Mouse (Mus musculus): ENCODE data around the gene Sh2d3c. TPM values are rescaled to one million over a fixed set of nuclear protein-coding genes. Genes with fewer than 3 reads are reported as not detected.

Sh2d3c gene
- total RNA-seq, 1 experiment, result 1.8 TPM

DNA sequence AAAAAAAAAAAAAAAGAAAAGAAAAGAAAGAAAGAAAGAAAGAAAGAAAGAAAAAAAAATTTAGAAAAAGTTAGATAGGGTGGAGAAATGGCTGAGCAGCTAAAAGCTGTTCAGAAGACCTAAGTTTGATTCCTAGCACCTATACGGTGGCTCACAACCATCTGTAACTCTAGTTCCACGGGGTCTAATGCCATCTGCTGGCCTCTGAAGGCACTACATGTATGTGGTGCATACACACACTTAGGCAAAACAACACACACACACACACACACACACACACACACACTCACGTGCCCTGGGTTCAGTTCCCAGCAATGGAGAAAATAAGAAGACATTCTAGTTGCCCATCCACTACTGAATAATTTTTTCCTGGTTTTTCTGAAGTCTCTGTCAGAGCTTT is 44.0 kb upstream of the Sh2d3c start:
- no peak for DNase-seq (ENCODE audit: low read depth, low spot score)
- Histone ChIP-seq H3K27ac (ENCODE audit: insufficient read depth, low read depth, low read length, poor library complexity, severe bottlenecking) (no peak overlapping the region), H3K9me3 (ENCODE audit: control insufficient read depth, insufficient read depth, low read depth, low read length) (no peaks in the 10 kb centered on the region), H3K4me3 (ENCODE audit: insufficient read depth in 1 of 2, low read depth in 1 of 2, low read length in 2 of 2, poor library complexity in 1 of 2, severe bottlenecking in 1 of 2) (no peak overlapping the region), H3K9ac (ENCODE audit: insufficient read depth, low read depth, low read length, poor library complexity, severe bottlenecking) (no peak overlapping the region), H3K36me3 (ENCODE audit: control insufficient read depth, insufficient read depth, low read length, poor library complexity, severe bottlenecking) (peaks cover 31% of the 10 kb centered on the region; the same call in 1 of the 2 replicates), H3K4me1 (ENCODE audit: control insufficient read depth in 2 of 2, insufficient read depth in 2 of 2, low read length in 2 of 2, poor library complexity in 1 of 2) (0 out of 4 replicates have a peak, but pooled peaks cover 2% of the 10 kb centered on the region in 2 experiments)
- TF ChIP-seq ZC3H11A (IDR thresholded peaks at IDR 0.05; ENCODE audit: borderline replicate concordance, low read depth, low read length) (peak; percentile 15; the same call in 1 of the 2 replicates), MAFK (IDR thresholded peaks at IDR 0.05; ENCODE audit: insufficient read depth, low read depth, low read length) (no peak), ZNF384 (IDR thresholded peaks at IDR 0.05; ENCODE audit: low read depth, low read length) (no peak), HCFC1 (IDR thresholded peaks at IDR 0.05; ENCODE audit: borderline replicate concordance, insufficient read depth, low read length) (no peak)
- in situ Hi-C loops (cut with MboI; ENCODE audit: low sequenced_read_pairs in 2 of 2, unreplicated experiment in 2 of 2), result no loop called here

DNA sequence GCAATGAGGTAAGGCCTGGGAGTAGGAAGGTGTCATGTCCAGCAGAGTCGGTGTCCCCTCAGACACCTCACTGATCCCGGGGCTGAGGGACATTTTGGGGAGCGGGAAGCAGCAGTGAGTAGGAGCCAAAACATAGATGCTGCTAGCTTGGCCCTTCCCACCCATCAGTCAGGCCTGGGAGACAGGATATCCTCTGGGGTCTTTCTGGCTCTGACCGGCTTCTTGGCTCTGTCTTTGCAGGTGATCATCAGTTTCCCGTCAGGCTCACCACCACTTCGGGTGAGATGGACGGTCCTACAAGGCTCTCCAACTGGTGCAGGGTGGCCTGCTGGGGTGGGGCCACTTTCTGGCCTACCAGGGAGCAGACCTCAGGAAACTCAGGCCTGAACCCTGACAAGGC is 43.2 kb upstream of the Sh2d3c start:
- peaks cover 34% of the 10 kb centered on the region for H3K36me3 ChIP-seq (ENCODE audit: control insufficient read depth, insufficient read depth, low read length, poor library complexity, severe bottlenecking)
- no peak overlapping the region for H3K27ac ChIP-seq (ENCODE audit: insufficient read depth, low read depth, low read length, poor library complexity, severe bottlenecking)
- H3K9me3 ChIP-seq (ENCODE audit: control insufficient read depth, insufficient read depth, low read depth, low read length), result no peaks in the 10 kb centered on the region
- H3K9ac ChIP-seq (ENCODE audit: insufficient read depth, low read depth, low read length, poor library complexity, severe bottlenecking), result no peak overlapping the region
- TF ChIP-seq MAFK (IDR thresholded peaks at IDR 0.05; ENCODE audit: insufficient read depth, low read depth, low read length), result no peak
- TF ChIP-seq HCFC1 (IDR thresholded peaks at IDR 0.05; ENCODE audit: borderline replicate concordance, insufficient read depth, low read length), result no peak
- no peak for TF ChIP-seq CHD2 (IDR thresholded peaks at IDR 0.05; ENCODE audit: low read depth, low read length)
- TF ChIP-seq ZNF384 (IDR thresholded peaks at IDR 0.05; ENCODE audit: low read depth, low read length), result no peak
- TF ChIP-seq ZC3H11A (IDR thresholded peaks at IDR 0.05; ENCODE audit: borderline replicate concordance, low read depth, low read length), result no peak
- no peak overlapping the region for H3K4me3 ChIP-seq (ENCODE audit: insufficient read depth in 1 of 2, low read depth in 1 of 2, low read length in 2 of 2, poor library complexity in 1 of 2, severe bottlenecking in 1 of 2)
- in situ Hi-C loops (cut with MboI; ENCODE audit: low sequenced_read_pairs in 2 of 2, unreplicated experiment in 2 of 2), result no loop called here
- H3K4me1 ChIP-seq (ENCODE audit: control insufficient read depth in 2 of 2, insufficient read depth in 2 of 2, low read length in 2 of 2, poor library complexity in 1 of 2), result 0 out of 4 replicates have a peak, but pooled peaks cover 2% of the 10 kb centered on the region in 2 experiments
- DNase-seq (ENCODE audit: low read depth, low spot score), result no peak

DNA sequence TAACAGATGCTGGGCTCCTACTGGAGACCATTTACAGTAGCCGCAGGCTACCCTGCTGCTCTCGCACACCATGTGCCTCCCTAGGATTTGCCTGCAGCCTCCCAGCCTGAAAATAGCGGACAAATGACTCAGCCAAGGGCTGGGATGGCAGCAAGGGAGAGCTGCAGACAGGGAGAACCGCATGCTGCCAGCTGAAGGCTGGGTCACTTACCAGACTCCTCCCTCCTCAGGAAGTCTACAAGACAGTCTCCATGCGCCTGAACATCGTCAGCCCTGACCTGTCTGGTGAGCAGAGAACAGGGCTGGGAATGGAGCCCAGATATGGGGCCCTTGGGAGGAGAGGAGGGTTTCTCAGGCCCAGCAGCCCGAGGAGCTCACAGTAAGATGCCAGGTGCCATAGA is 40.8 kb upstream of the Sh2d3c start:
- TF ChIP-seq ZC3H11A (IDR thresholded peaks at IDR 0.05; ENCODE audit: borderline replicate concordance, low read depth, low read length) (no peak), ZNF384 (IDR thresholded peaks at IDR 0.05; ENCODE audit: low read depth, low read length) (no peak), MAFK (IDR thresholded peaks at IDR 0.05; ENCODE audit: insufficient read depth, low read depth, low read length) (no peak), HCFC1 (IDR thresholded peaks at IDR 0.05; ENCODE audit: borderline replicate concordance, insufficient read depth, low read length) (no peak), CHD2 (IDR thresholded peaks at IDR 0.05; ENCODE audit: low read depth, low read length) (no peak)
- DNase-seq (ENCODE audit: low read depth, low spot score), result no peak
- in situ Hi-C loops (cut with MboI; ENCODE audit: low sequenced_read_pairs in 2 of 2, unreplicated experiment in 2 of 2), result no loop called here
- no peaks in the 10 kb centered on the region for H3K9me3 ChIP-seq (ENCODE audit: control insufficient read depth, insufficient read depth, low read depth, low read length)
- no peak overlapping the region for H3K27ac ChIP-seq (ENCODE audit: insufficient read depth, low read depth, low read length, poor library complexity, severe bottlenecking)
- H3K4me1 ChIP-seq (ENCODE audit: control insufficient read depth in 2 of 2, insufficient read depth in 2 of 2, low read length in 2 of 2, poor library complexity in 1 of 2), result peaks cover 2 to 6% of the 10 kb centered on the region in 2 experiments; a peak in 1 of 4 replicates
- peaks cover 41% of the 10 kb centered on the region for H3K36me3 ChIP-seq (ENCODE audit: control insufficient read depth, insufficient read depth, low read length, poor library complexity, severe bottlenecking)
- no peak overlapping the region for H3K9ac ChIP-seq (ENCODE audit: insufficient read depth, low read depth, low read length, poor library complexity, severe bottlenecking)
- no peak overlapping the region for H3K4me3 ChIP-seq (ENCODE audit: insufficient read depth in 1 of 2, low read depth in 1 of 2, low read length in 2 of 2, poor library complexity in 1 of 2, severe bottlenecking in 1 of 2)

DNA sequence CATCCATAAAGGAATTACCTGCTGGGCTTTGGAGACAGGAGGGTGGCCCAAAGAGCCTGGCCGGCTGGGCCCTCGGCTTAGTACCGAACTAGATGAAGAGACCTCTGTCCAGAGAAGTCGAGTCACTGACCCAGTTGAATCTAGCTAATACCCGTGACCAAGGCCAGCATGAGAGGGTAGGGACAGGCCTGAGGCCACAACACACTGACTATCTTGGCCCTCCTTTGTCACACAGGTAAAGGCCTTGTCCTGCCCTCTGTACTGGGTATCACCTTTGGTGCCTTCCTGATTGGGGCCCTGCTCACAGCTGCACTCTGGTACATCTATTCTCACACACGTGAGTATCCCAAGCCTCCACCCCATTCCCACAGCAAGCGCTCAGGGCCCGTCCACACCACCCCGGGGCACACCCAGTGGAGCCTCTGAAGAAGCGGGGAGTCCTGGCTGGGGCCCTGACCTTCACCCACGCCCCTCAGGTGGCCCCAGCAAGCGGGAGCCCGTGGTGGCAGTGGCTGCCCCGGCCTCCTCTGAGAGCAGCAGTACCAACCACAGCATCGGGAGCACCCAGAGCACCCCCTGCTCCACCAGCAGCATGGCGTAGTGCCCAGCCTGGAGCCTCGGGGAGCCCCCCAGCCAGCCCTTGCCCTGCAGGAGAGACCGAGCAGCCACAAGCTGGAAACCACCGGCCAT is 39.7 kb upstream of the Sh2d3c start:
- no peak for TF ChIP-seq CHD2 (IDR thresholded peaks at IDR 0.05; ENCODE audit: low read depth, low read length)
- no peak for TF ChIP-seq ZC3H11A (IDR thresholded peaks at IDR 0.05; ENCODE audit: borderline replicate concordance, low read depth, low read length)
- no peak for TF ChIP-seq ZNF384 (IDR thresholded peaks at IDR 0.05; ENCODE audit: low read depth, low read length)
- TF ChIP-seq HCFC1 (IDR thresholded peaks at IDR 0.05; ENCODE audit: borderline replicate concordance, insufficient read depth, low read length), result no peak
- TF ChIP-seq MAFK (IDR thresholded peaks at IDR 0.05; ENCODE audit: insufficient read depth, low read depth, low read length), result no peak
- DNase-seq (ENCODE audit: low read depth, low spot score), result no peak
- Histone ChIP-seq H3K4me3 (ENCODE audit: insufficient read depth in 1 of 2, low read depth in 1 of 2, low read length in 2 of 2, poor library complexity in 1 of 2, severe bottlenecking in 1 of 2) (peak overlapping the region in 1 of 2 experiments; percentile 44; a peak in 1 of 4 replicates), H3K9me3 (ENCODE audit: control insufficient read depth, insufficient read depth, low read depth, low read length) (no peaks in the 10 kb centered on the region), H3K4me1 (ENCODE audit: control insufficient read depth in 2 of 2, insufficient read depth in 2 of 2, low read length in 2 of 2, poor library complexity in 1 of 2) (peaks cover 2 to 6% of the 10 kb centered on the region in 2 experiments; a peak in 1 of 4 replicates), H3K27ac (ENCODE audit: insufficient read depth, low read depth, low read length, poor library complexity, severe bottlenecking) (no peak overlapping the region), H3K36me3 (ENCODE audit: control insufficient read depth, insufficient read depth, low read length, poor library complexity, severe bottlenecking) (peaks cover 51% of the 10 kb centered on the region), H3K9ac (ENCODE audit: insufficient read depth, low read depth, low read length, poor library complexity, severe bottlenecking) (peak overlapping the region; percentile 3; the same call in 1 of the 2 replicates)
- in situ Hi-C loops (cut with MboI; ENCODE audit: low sequenced_read_pairs in 2 of 2, unreplicated experiment in 2 of 2), result no loop called here

Measured in ES-E14 (cell line).